Mouse (Mus musculus) neural tube, postnatal 0 days (tissue): ENCODE measurements around the gene Hrg. TPM values are rescaled to one million over a fixed set of nuclear protein-coding genes. Genes with fewer than 3 reads are reported as not detected.

Source experiments
- polyA plus RNA-seq: library from polyadenylated mRNA; unstranded; fragments of >200 nt; fragmentation: Nextera tagmentation; extraction: Ambion mirVana; gene quantifications from 2 replicates; pipeline ENCODE4 v1.2.1, GENCODE M21; 2015

The Hrg gene
- polyA plus RNA-seq, result 0.12 and 0.18 TPM in 2 replicates

GRCm38 (mm10) chr16:22950840-22951395 lies at the start of gene Hrg:
Gene Hrg, plus strand, starts transcription at chr16:22951072.

DNA sequence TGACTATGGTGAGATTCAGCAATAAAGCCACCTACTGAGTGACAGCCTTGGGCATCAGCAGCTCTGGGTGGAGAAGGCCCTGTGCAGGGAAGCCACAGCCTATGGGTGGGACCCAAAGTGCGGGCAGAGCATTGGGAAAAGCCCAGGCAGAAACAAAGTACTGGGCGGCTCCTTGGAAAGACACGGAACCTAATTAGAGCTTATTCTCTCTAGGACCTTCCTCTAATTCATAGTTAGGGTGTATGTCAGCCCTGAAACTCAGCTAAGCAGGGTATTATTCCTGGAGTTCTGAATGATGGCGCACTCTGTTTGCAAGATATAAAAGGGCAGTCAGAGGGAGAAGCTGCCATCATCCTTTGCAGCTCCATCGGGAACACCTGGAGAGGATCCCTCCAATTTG lies 32.8 kb upstream of the Hrg start, which contains the start of gene Fetub:
Gene Fetub, plus strand, starts transcription at position 301 of the 400 bp plus-strand sequence.

Other genes with a start within 250 kb of the Hrg start
- gene Crygs, start 139.5 kb upstream of the Hrg start, polyA plus RNA-seq, result 0.36 TPM in 1 of 2 replicates, not detected in the other
- gene Tbccd1, start 93.4 kb upstream of the Hrg start, polyA plus RNA-seq, result 16.4 and 16.7 TPM in 2 replicates
- 86.0 and 92.5 TPM in 2 replicates for gene Dnajb11, start 93.2 kb upstream of the Hrg start, polyA plus RNA-seq
- gene Ahsg, start 59.8 kb upstream of the Hrg start, polyA plus RNA-seq, result 1.2 and 3.1 TPM in 2 replicates
- 0.31 TPM in 1 of 2 replicates, not detected in the other for gene Fetub, start 32.7 kb upstream of the Hrg start, polyA plus RNA-seq
- 0.72 and 1.9 TPM in 2 replicates for gene Kng2, start 78.4 kb downstream of the Hrg start, polyA plus RNA-seq
- gene Kng1, start 106.8 kb downstream of the Hrg start, polyA plus RNA-seq, result 0.25 and 0.62 TPM in 2 replicates
- gene Eif4a2, start 156.4 kb downstream of the Hrg start, polyA plus RNA-seq, result 263 and 281 TPM in 2 replicates
- gene Rfc4, start 176.7 kb downstream of the Hrg start, polyA plus RNA-seq, result 26.8 and 29.4 TPM in 2 replicates
- gene Adipoq, start 195.5 kb downstream of the Hrg start, polyA plus RNA-seq, result 0.31 and 0.47 TPM in 2 replicates